Mouse (Mus musculus) cerebellum, adult 2 months (tissue): ENCODE measurements around the gene Tuba1c. TPM values are rescaled to one million over a fixed set of nuclear protein-coding genes. Genes with fewer than 3 reads are reported as not detected.

Experiments
- DNase-seq, 2 experiments: peaks; one replicate each; pipeline ENCODE4 v3.0.0; 2021
- H3K27ac ChIP-seq: fragments of 200-500 bp; 2 replicates; pipeline ENCODE4 v1.5.1; 2012; ENCODE audit warnings: low read length, control low read depth, inconsistent platforms; ENCODE audit not compliant: insufficient read depth
- H3K27me3 ChIP-seq: fragments of 200-500 bp; 2 replicates; pipeline ENCODE4 v1.6.1; 2012; ENCODE audit warnings: inconsistent platforms, mild to moderate bottlenecking, low read length, moderate library complexity; ENCODE audit not compliant: control insufficient read depth, insufficient read depth
- H3K4me1 ChIP-seq: fragments of 200-500 bp; 2 replicates; pipeline ENCODE4 v1.6.1; 2011; ENCODE audit warnings: low read length; ENCODE audit not compliant: control insufficient read depth, insufficient read depth
- H3K4me3 ChIP-seq: fragments of 200-500 bp; replicated peaks from 2 replicates; pipeline ENCODE3; 2011; ENCODE audit warnings: mild to moderate bottlenecking, low read depth, low read length, control low read depth; ENCODE audit not compliant: insufficient read depth
- CTCF ChIP-seq: fragments of 200-500 bp; IDR thresholded peaks from 2 replicates; pipeline ENCODE4 v1.5.1; 2011; ENCODE audit warnings: low read depth, mild to moderate bottlenecking, control low read depth, low read length, moderate library complexity, borderline replicate concordance; ENCODE audit not compliant: insufficient read depth
- POLR2A ChIP-seq: fragments of 200-500 bp; IDR thresholded peaks from 2 replicates; pipeline ENCODE4 v1.6.1; 2011; ENCODE audit warnings: low read length, control low read depth, borderline replicate concordance; ENCODE audit not compliant: insufficient read depth
- WGBS: fragments of 180-500 bp; shearing (Covaris S2); methylation state at CpG from one replicate; pipeline ENCODE4 v1.1.7; 2018; 5-methylcytosine and 5-hydroxymethylcytosine counted together
- polyA plus RNA-seq: library from polyadenylated mRNA; depleted of rRNA; stranded (reverse); fragments of >200 nt; gene quantifications from 2 replicates; pipeline ENCODE4 v1.2.3, GENCODE M21; 2012

Tuba1c gene
- polyA plus RNA-seq, 1 experiment, result 6.4 TPM

- Histone ChIP-seq H3K4me3 (no peak overlapping the region), H3K27me3 (no peaks in the 10 kb centered on the region; the same call in 1 of the 2 replicates), H3K27ac (no peak overlapping the region), H3K4me1 (peaks cover 7% of the 10 kb centered on the region; the same call in 1 of the 2 replicates)
- no peak for DNase-seq
- 65% methylated on average over 5 of the region's 5 CpGs for WGBS
- no peak for TF ChIP-seq POLR2A
- TF ChIP-seq CTCF, result no peak; the same call in 1 of the 2 replicates
Measured at GRCm38 (mm10) chr15:99027116-99027515, 2.6 kb upstream of the Tuba1c start.

GRCm38 (mm10) chr15:99028874-99029458 is 725 bp upstream of the Tuba1c start:
- WGBS, result 16% methylated on average over 10 of the region's 10 CpGs
- H3K4me3 ChIP-seq, result no peak overlapping the region
- TF ChIP-seq CTCF (no peak), POLR2A (no peak)
- H3K27me3 ChIP-seq, result no peaks in the 10 kb centered on the region; the same call in 1 of the 2 replicates
- H3K27ac ChIP-seq, result no peak overlapping the region
- peaks cover 7% of the 10 kb centered on the region; the same call in 1 of the 2 replicates for H3K4me1 ChIP-seq
- no peak for DNase-seq

- DNase-seq, result no peak
- H3K27me3 ChIP-seq, result no peaks in the 10 kb centered on the region; the same call in 1 of the 2 replicates
- WGBS, result 24% methylated on average over 26 of the region's 26 CpGs
- no peak overlapping the region for H3K4me3 ChIP-seq
- peaks cover 7% of the 10 kb centered on the region; the same call in 1 of the 2 replicates for H3K4me1 ChIP-seq
- no peak for TF ChIP-seq POLR2A
- no peak for TF ChIP-seq CTCF
- no peak overlapping the region for H3K27ac ChIP-seq
Measured at GRCm38 (mm10) chr15:99030585-99031387, 1.1 kb downstream of the Tuba1c start.

DNA sequence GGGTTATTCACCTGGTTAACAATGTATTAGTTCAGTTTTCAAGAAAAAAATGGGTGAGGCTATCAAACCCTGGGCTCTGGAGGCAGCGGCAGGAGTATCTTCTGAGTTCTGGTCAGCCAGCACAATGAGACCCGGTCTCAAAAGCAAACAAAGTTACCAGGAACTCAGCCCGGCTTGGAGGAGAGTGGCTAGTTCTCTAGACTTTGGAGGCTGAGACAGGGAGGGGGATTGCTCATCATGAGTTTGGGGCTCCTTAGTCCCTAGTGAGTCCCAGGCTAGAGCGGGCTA is 1.6 kb downstream of the Tuba1c start:
- TF ChIP-seq POLR2A (no peak), CTCF (no peak)
- Histone ChIP-seq H3K27me3 (no peaks in the 10 kb centered on the region; the same call in 1 of the 2 replicates), H3K4me1 (peaks cover 7% of the 10 kb centered on the region; the same call in 1 of the 2 replicates), H3K4me3 (no peak overlapping the region), H3K27ac (no peak overlapping the region)
- no peak for DNase-seq
- WGBS, result 93% methylated on average over 4 of the region's 4 CpGs

- Histone ChIP-seq H3K4me3 (no peak overlapping the region), H3K27me3 (no peaks in the 10 kb centered on the region; the same call in 1 of the 2 replicates), H3K27ac (no peak overlapping the region), H3K4me1 (peaks cover 7% of the 10 kb centered on the region; the same call in 1 of the 2 replicates)
- TF ChIP-seq POLR2A (no peak), CTCF (no peak)
- DNase-seq, result no peak
- 85% methylated on average over 9 of the region's 9 CpGs for WGBS
Measured at GRCm38 (mm10) chr15:99032041-99032725, 2.5 kb downstream of the Tuba1c start.

DNA sequence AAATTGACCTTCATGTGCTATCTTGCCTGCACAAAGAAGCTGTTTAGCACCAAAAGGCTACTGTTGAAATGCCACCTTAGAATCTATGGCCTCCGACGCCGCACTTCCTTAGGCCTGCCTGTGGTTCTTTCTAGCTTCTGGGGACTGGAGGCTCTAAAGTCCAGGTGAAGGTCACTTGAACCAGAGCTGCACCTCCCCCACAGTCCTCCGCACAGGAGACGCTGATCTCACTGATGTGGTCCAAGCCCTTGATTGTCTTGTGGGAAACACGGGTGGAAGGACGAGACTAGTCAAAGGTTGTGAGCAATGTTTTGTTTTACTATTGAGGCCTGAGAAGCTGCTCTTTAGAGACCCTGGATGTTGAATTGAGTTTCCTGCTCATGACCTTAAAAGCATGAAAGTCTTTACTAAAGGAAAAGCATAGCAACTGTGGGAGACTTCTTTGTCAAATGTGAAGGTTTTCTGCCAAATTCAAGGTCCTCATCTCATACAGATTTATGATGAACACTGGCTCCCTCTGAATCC is 3.1 kb downstream of the Tuba1c start:
- no peaks in the 10 kb centered on the region; the same call in 1 of the 2 replicates for H3K27me3 ChIP-seq
- no peak for DNase-seq
- 87% methylated on average over 7 of the region's 7 CpGs for WGBS
- H3K4me1 ChIP-seq, result peaks cover 7% of the 10 kb centered on the region; the same call in 1 of the 2 replicates
- H3K4me3 ChIP-seq, result no peak overlapping the region
- H3K27ac ChIP-seq, result no peak overlapping the region
- TF ChIP-seq POLR2A (no peak), CTCF (no peak)

- Histone ChIP-seq H3K4me1 (peaks cover 7% of the 10 kb centered on the region; the same call in 1 of the 2 replicates), H3K27me3 (no peaks in the 10 kb centered on the region; the same call in 1 of the 2 replicates), H3K4me3 (no peak overlapping the region), H3K27ac (no peak overlapping the region)
- DNase-seq, result peak; percentile 22 to 26
- TF ChIP-seq POLR2A, result no peak
- no peak for TF ChIP-seq CTCF
- 29% methylated on average over 7 of the region's 7 CpGs for whole genome bisulfite sequencing
Measured at GRCm38 (mm10) chr15:99033498-99034270, 4.0 kb downstream of the Tuba1c start.
